Mouse (Mus musculus) neural tube, embryonic 10.5 days (tissue): ENCODE measurements around the gene Slc2a10.

ENCODE experiments used
- DNase-seq: peaks from one replicate; pipeline ENCODE4 v3.0.0-alpha.2; 2017; ENCODE audit warnings: low spot score; ENCODE audit errors: extremely low spot score

Gene Slc2a10

DNA sequence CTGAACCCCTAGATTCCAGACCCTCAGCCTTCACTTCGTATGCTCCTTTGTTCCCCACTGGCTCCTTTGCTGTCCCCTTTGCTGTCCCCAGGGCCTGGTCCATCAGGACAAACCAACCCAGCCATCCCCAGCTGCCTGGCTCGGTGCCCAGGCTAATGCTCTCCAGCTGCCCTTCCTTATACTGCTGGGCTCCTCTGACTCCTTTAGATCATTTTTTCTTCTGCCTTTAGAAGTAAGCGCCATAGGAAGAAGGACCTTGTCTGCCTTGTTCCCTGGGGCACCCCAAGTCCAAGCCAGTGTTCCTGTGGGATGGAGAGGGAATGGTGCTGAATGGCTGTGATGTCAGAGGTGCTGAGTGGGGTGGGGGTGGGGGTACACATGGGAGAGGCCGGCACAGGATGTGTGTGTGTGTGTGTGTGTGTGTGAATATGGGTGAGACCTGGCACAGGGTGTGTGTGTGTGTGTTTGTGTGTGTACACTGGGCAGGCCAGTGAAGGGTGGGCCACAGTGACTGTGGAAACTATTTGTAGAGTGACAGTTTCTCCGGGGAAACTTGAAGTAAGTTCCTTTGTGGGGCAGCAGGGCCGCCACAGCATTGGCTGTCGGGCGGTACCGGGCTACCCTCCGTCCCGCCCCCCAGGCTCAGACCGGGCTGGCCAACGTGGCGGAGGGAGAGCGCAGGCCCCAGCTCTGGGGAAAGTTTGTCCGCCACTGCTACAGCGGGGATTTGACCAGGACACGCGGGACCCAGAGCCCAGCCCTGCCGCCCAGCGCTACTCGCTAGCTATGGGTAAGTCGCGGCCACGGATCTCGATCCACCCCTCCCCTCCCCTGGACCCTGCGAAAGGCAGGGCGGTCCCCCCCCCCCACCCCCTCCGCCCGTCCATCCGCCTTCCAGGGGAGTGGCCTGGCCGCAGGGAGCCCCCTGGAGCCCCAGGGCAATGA is at the start of gene Slc2a10:
Slc2a10 (plus strand) TSS at position 529 of the 945 bp plus-strand sequence.
- peak; percentile 52 for DNase-seq

DNA sequence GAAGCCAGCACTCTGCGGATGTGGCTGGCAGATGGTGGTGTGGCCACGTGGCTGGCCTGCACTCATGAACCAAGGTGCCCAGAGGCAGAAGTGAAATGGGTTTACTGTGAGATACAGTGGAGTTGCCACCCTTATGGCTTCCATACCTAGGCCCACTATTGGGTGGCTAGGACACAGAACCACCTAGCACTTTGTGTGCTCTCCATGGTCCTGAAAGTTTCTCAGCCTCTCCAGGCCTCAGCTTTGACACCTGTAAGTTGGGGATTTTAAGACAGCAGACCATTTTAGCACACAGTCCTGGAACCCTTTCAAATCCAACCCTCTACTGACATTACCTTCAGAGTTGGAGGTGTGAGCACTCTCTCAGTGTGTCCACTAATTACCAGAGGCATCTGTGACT is 46.9 kb upstream of the Slc2a10 start:
- no peak for DNase-seq

DNA sequence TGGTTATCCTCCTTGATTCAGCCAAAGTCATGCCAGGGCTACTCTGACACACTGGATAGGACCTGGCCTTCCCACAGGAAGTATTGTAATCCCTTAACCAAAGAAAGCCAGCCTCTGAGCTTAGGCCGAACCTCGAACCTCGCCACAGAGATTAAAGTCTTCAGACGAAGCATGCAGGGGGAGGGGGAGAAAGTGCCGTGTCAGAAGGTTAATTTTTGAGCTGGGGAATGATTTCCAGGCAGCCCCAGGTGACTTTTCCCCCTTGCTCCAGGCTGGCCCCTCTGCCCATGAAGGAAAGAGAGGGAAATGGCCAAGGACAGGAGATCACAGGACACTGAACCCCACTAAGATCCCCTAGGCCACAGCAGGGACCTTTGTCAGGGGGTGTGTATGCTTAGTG is 45.4 kb upstream of the Slc2a10 start:
- no peak for DNase-seq

DNA sequence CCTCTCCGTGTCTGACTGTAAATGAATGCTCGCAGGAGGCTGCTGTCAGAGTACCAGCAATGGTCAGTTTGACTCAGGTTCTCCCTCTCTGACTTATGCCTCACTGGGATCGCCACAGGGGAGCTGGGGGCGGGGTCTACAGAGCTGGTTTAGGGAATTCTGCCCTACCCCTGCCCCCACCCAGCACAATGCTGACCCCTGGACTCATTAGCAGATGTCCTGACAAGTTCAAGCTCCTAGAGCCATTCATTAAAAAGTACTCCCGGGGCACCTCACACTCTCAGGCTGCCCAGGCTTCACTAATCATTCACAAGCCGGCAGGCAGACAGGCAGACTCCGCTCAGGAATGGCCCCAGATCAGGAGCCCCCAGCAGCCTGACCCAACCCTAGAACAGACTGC is 43.9 kb upstream of the Slc2a10 start:
- DNase-seq, result peak; percentile 38

DNA sequence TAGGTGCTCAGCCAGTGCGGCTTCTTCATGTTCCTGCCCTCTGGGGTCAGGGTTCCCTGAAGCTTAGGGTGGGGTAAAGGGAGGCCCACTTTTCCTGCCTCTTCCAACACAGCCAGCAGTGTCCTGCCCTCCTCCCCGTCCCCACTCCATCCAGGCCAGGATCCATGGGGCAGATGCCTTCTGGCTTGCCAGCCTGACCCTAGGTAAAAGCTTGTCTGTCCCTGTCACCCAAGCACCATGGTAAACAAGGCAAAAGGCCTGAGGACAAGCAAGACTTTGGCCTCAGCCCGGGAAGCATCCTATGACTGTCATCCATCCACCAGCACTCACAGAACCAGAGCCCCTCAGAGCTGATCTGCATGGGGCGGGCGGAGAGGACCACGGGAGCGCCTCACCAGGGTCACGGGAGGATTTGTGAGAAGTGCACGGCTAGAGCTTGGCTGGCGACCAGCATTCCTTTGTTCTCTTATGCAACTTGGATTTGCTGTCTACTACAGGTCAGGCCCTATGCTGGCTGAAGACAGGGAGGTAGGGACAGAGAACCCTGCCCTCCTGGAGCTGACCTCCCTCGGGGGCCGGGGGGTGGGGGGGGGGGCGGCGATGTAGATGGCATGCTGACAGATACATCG is 35.6 kb upstream of the Slc2a10 start:
- no peak for DNase-seq

DNA sequence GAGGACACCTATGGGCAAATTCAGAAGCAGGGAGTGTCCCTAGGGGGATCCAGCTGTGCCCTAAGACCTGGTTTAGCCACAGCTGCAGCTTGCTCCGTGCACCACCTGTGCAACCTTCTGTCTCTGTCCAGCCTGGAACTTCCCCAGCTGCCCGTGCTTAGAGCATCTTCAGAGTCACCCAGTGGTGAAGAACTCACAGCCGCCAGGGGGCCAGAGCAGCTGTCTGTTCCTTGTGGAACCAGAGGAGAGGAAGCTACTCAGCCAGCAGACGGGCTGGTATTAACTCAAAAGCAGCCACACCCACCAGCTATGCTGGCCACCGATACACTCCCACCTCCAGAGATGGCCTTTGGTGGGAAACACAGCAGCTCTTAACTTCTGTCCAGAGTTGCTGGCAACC is 33.4 kb upstream of the Slc2a10 start:
- DNase-seq, result no peak

DNA sequence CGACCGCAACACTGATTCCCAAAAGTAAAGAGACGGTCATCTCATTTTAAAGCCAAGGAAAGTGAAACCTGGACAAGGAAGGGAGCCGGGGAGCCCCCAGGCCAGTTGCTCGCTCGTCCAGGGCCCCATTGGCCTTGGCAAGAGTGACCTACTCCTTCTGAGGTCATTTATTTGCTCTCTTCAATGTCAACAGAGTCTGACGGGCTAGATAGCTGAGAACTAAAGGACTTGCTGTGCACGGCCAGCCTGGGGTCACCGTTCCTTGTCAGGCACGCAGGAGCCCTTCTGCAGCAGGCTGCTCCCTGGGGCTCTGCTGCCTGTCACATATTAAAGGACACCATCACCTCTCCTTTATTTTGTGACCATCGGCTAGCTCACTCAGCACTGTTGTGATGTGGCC is 31.6 kb upstream of the Slc2a10 start:
- DNase-seq, result no peak

DNA sequence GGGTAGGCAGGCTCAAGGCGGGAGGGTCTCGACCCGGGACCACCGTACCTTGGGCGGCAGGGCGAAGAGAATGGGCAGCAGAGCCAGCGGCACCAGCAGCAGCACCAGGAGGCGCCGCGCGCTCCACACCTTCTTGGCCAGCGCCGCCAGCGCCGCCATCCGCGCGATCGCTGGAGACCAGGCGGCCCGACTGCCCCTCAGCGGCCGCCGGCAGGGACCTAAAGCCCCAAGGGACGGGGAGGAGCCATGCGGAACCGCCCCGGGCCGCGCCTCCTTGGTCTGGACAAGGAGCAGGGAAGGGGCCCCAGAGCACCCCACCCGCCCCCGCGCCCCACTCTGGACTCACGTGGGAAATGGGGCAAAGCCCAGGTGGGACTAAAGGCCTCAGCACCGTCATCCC is 30.6 kb upstream of the Slc2a10 start, which contains the start of gene Slc13a3:
Slc13a3 (minus strand) TSS at position 228 of the 400 bp plus-strand sequence.
- DNase-seq, result no peak

DNA sequence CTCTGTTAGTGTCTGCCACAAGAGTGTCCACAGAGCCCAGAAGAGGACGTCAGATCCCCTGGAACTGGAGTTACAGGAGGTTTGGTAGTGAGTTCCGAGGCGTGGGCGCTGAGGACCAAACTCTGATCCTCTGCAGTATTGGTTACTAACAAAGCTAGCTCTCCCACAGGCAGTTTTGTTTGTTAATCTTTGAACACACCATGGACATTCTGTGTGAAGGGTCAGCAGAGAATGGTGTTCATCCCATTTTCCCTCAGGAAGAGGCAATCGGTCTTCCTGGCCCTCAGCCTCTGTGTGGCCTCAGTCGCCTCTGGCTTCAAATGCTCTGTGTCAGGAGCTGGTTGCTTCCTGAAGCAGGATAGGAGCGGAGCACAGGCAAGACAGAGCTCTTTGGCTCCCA is 28.2 kb upstream of the Slc2a10 start:
- DNase-seq, result no peak

DNA sequence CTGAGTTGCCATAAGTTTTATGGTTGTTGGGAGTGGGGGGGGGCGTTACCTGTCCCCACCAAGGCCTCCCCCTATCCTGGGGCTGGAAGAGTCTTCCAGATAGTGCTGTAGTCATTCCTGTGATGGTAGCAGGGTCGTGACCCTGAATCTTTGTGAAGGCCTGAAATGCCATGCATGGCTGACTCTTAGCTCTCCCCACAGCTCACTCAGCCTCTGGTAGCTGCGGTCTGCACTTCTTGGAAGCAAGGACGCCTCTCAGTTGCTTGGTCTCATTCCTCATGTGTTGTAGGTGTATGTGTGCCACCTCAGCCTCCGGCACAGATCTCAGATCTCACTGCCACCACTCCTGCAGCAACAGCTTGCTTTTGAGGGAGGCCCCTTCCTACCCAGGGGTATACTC is 27.7 kb upstream of the Slc2a10 start:
- DNase-seq, result no peak

DNA sequence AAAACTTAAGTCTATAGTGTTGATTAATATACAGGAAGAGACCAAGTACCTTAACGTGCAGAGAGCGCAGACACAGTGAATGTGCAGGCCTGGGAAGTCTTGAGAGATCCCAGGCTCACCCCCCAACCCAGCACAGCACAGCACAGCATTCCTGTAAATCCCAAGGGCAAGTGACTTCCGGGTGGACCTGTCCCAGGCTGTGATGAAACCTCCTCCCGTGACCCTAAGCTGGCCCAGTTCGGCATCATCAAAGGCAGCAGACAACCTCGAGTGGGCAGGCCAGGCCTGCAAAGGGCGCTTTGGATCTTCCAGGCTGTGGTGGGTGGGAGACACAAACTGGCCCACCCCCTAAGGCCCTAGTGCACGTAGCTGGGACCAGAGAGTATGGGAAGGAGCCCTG is 21.6 kb upstream of the Slc2a10 start:
- no peak for DNase-seq

DNA sequence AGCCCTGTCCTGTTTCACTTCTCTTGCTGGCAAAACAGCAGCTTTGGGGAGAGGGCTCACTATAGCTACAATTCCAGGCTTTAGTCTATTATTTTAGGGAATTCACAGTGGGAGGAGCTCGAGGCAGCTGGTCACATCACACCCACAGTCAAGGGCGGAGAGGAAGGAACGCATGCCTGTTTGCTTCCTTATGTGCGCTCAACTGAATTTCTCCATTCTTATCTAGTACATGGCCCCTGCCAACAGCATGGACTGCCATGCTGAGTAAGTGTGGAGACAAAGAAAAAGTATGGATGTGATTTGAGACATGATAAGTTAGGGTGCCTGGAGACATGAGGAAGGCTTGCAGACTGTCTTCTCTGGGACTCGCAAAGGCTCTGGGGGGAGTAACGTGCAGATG is 19.4 kb upstream of the Slc2a10 start:
- no peak for DNase-seq

DNA sequence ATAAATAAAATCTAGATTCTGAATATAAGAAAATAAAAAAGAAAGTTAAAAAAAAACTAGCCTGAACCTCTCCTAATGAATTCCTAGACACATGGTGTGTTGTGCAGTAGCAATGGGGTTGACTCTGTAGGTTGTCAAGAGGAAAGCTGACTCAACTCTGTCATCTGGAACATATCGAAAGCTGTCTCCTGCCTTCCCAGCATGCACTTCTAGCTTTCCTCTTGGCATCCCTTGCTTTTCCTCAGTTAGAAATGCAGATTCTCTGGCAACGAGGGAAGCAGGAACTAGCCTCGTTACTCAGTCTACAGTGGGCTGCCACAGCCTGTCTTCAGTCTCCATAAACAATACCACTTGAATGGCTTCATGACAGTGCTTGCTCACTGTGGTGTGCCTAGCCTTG is 17.8 kb upstream of the Slc2a10 start:
- no peak for DNase-seq

DNA sequence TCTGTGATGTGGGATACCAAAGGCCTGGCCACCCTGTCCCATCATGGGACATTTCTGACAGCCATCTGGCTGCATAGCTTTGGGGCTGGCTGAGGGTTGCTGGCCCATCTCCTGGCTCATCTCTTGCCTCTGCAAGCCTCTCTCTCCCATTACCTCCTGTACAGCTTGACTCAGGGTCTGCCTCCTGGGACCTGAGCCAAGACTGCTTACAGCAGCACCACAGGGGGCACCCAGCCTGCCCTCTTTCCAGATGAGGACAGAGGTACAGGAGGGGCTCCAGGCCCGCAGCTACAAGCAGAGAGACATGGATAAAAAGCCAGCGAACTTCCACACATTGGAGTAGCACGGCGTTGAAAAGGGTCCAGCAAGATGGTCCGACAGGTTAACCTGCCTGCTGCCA is 17.2 kb upstream of the Slc2a10 start:
- no peak for DNase-seq

DNA sequence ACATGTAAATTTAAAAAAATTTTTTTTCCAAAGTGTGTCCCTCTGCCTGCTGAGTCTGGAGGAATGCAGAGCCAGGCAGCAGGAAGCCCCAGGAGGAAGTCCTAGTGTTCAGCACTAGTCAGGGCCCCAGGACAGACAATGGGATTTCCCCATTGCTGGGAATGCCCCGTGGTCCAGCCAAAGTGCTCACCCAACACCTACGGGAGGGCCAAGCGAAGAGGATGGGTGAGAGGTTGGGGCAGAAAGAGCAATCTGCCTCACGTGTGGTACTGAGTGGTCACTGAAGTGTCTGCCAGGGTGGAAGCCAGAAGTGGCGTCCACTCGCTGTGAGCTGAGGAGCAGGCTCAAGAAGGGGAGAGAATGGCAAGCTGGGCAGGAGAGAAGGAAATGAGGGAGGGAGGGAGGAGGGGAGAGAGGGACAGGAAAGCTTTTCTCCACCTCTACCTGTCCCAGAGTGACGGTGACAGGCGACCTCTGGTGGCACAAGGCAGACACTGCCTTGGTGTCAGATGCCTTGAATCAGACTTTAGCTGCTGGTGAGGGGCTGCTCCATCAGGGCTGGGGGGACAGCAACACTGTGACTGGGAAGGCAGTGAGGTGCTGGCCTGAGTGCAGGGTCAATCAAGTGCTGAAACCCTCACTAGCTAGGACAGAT is 16.6 kb upstream of the Slc2a10 start:
- DNase-seq, result peak; percentile 60

DNA sequence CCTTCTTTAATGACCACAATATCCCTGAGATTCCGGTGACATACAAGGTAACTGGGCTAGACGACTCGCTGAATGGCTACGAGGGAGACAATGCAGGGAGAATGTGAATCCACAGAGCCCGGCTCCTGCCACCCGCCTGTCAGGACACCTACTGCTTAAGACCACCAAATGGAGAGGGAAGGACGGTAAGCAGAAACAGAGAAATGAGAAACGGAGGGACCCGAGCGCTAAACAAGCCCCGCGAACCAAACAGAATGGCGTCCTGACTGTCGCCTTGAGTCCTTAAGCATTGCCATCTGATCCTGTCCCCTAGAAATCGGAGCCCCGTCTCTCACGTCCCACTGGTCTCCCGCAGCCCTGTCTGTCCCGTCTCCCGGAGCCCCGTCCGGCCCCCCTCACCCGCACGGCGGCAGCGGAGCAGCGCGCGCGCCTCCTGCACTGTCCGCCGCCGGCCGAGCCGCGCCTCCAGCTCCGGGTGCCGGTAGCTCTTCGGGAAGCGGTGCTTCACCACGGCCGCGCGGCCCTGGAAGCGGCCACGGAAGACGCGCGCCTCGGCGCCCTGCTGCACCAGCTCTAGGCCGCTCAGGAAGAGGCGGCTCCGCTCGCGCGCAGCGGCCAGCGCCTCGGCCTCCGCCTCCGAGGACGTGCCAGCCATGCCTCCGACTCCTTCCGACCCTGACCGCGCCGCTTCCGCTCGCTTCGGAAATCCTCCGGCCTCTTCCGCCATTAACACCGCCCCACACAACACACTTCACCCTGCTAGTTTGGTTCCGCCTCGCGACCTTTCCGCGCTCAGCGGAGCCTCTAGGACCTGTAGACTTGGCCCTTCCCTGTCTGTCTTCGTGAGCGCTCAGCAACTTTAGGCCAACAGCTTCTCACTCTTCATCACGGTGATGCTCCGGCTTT is 10.7 kb upstream of the Slc2a10 start, which contains the start of gene Trp53rka:
Trp53rka (minus strand) TSS at position 677 of the 906 bp plus-strand sequence.
- DNase-seq, result peak; percentile 81

DNA sequence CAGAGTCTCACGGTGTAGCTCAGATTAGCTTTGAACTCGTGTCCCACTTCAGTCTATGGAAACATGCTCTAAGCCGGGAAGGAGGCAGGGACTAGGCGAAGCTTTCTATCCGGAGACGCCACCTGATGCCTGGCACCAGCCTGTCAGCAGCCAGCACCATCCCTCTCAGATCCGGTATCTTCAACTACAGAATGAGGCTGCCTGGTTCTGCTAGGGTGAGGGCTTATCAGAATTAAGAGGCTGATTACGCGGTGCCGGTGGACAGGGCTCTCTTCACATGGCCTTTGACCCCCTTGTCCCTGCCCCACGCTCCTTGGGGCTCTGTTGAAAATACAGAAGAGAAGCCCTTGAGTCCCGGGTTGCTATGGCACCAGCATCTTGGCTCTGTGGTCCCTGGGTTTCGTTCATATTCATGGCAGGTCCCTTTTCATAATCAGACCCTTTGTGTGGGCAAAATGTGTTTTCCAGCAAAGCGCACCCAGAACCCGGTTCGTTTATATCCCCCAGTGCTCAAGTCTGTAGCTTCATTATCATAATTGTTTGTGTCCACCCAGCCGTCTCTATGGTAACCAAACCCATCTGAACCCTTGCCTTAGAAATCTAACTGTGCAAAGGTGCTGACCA is 9.9 kb upstream of the Slc2a10 start:
- DNase-seq, result peak; percentile 56

DNA sequence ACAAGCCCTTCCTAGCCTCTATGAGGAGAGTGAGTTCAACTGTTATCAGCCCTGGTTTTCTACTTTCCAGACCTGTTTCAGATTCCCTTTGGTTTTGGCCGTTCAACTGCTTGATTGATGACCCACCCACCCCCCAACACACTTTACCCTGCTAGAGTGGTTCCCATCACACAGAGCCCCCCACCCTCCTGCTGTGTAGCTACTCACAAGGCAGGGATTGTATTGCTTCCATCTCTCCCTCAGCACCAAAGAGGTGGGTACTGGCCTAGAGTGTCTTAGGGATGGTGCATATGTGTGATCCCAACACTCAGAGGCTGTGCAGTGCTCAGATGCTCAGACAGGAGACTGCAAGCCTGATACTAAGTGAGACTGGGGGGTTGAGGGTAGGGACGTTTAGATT is 9.1 kb upstream of the Slc2a10 start:
- DNase-seq, result no peak

DNA sequence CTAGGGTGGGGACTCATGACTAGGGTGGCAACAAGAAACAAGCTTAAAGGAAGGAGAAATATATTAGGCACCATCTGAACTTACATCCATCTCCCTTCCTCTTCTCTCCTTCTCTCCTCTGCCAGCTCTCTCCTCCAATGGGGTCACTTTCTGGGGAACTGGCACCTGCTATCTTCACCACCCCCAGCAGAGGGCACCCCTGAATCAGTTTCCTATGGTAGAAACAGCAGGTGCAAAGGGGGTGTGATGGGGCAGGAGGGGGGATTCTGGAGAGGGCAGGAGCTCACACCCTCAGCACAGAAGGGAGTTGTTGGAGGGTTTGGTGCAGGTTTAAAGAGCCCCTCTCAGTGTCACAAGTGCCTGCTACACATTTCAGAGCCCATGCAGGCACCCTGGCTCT is 7.3 kb upstream of the Slc2a10 start:
- peak; percentile 40 for DNase-seq

DNA sequence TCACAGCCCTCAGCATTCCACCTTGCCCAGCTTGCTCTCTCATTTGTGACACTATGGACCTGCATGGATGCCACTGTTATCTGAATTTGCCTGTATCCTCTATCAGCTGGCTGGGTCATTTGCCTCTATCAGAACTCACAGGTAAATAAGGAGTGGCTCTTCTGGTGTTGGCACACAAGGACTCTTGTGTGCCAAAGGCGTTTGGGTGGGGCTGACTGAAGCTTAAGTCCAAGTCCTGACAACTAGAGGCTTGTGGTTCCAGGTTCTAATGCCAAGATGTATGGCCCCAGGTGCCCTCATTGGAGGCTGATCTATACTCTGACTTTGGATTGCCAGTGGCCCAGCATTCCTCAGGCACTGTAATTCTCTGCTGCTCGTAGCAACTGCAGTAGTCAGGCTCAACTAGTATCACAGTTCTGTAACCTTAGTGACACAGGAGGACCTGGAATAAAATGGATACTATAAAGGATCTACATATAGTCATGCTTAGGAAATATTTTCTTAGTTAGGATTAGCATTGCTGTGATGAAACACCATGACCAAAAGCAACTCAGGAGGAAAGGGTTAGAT is 5.8 kb upstream of the Slc2a10 start:
- DNase-seq, result no peak
